Mouse (Mus musculus) embryonic fibroblast, embryonic 13.5 days (primary cell): ENCODE data around the gene Fnbp1.

ENCODE experiments used
- CTCF ChIP-seq: IDR thresholded peaks from 2 replicates; pipeline ENCODE4 v1.5.1; 2011; ENCODE audit warnings: mild to moderate bottlenecking, control low read depth, low read length, moderate library complexity, borderline replicate concordance; ENCODE audit not compliant: insufficient read depth
- POLR2A ChIP-seq: IDR thresholded peaks from 2 replicates; pipeline ENCODE4 v1.6.1; 2011; ENCODE audit warnings: low read depth, mild to moderate bottlenecking, control low read depth, low read length, moderate library complexity

DNA sequence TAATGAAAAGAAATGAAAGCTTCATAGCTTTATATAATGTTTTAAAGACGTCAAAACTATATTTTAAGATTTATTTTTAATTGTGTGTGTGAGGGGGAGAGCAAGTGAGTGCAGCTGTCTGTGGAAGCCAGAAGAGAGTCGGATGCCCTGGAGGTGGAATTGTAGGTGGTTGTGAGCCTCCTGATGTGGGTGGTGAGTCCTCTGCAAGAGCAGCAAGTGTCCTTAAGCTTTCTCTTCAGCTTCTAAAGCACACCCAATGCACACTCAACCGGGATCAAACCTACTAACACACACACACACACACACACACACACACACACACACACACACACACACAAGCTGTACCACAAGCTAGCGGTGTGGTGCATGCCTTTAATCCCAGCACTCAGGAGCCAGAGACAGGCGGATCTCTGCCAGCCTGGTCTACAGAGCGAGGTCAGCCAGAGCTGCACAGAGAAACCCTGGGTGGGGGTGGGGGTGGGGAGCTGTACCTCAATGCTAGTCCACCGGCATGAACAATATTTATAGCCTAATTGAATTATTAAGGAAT lies 74.0 kb downstream of the Fnbp1 start:
- TF ChIP-seq POLR2A (no peak), CTCF (no peak)
